Mouse (Mus musculus) limb, embryonic 11.5 days (tissue): ENCODE measurements around the gene Slit3. TPM values are rescaled to one million over a fixed set of nuclear protein-coding genes. Genes with fewer than 3 reads are reported as not detected.

Experiments used
- ATAC-seq: fragments of 200-750 bp; cut with Nextera tagmentation; 2 replicates; pipeline ENCODE4 v1.8.0; 2017; ENCODE audit warnings: low read depth; ENCODE audit not compliant: insufficient number of reproducible peaks, low FRiP score, low TSS enrichment
- DNase-seq: peaks from one replicate; pipeline ENCODE4 v3.0.0-alpha.2; 2015; ENCODE audit warnings: low spot score
- H3K27ac ChIP-seq: fragments of 300-500 bp; sonication (generic); replicated peaks from 2 replicates; pipeline ENCODE4 v1.5.1; 2014; ENCODE audit warnings: low read depth, mild to moderate bottlenecking, low read length
- H3K27me3 ChIP-seq: fragments of 300-500 bp; sonication (generic); 2 replicates; pipeline ENCODE4 v1.6.1; 2014; ENCODE audit warnings: mild to moderate bottlenecking, low read length, mixed read lengths; ENCODE audit not compliant: control insufficient read depth, insufficient read depth
- H3K36me3 ChIP-seq: fragments of 300-500 bp; sonication (generic); 2 replicates; pipeline ENCODE4 v1.6.1; 2014; ENCODE audit warnings: mild to moderate bottlenecking, low read length, moderate library complexity, mixed read lengths; ENCODE audit not compliant: control insufficient read depth, insufficient read depth
- H3K4me1 ChIP-seq: fragments of 300-500 bp; sonication (generic); 2 replicates; pipeline ENCODE4 v1.6.1; 2014; ENCODE audit warnings: low read length, mixed read lengths; ENCODE audit not compliant: control insufficient read depth, insufficient read depth
- H3K4me2 ChIP-seq: fragments of 300-500 bp; sonication (generic); 2 replicates; pipeline ENCODE4 v1.6.1; 2014; ENCODE audit warnings: low read depth, mild to moderate bottlenecking, moderate library complexity; ENCODE audit not compliant: severe bottlenecking
- H3K4me3 ChIP-seq: fragments of 300-500 bp; sonication (generic); 2 replicates; pipeline ENCODE4 v1.5.1; 2014; ENCODE audit warnings: low read depth, low read length
- H3K9ac ChIP-seq: fragments of 300-500 bp; sonication (generic); 2 replicates; pipeline ENCODE4 v1.6.1; 2014; ENCODE audit warnings: mild to moderate bottlenecking, low read length
- H3K9me3 ChIP-seq: fragments of 300-500 bp; sonication (generic); 2 replicates; pipeline ENCODE4 v1.6.1; 2016; ENCODE audit warnings: low read length; ENCODE audit not compliant: control insufficient read depth
- WGBS: fragments of 180-500 bp; shearing (Covaris S2); extraction: QIAGEN DNeasy Blood & Tissue Kit; methylation state at CpG from one replicate; pipeline ENCODE4 v1.1.7; 2014; 5-methylcytosine and 5-hydroxymethylcytosine counted together
- polyA plus RNA-seq: library from polyadenylated mRNA; unstranded; fragments of >200 nt; fragmentation: Nextera tagmentation; extraction: Ambion mirVana; gene quantifications from 2 replicates; pipeline ENCODE4 v1.2.1, GENCODE M21; 2014

Slit3 gene
- polyA plus RNA-seq, 1 experiment from 2014 or later, result 30.6 TPM

DNA sequence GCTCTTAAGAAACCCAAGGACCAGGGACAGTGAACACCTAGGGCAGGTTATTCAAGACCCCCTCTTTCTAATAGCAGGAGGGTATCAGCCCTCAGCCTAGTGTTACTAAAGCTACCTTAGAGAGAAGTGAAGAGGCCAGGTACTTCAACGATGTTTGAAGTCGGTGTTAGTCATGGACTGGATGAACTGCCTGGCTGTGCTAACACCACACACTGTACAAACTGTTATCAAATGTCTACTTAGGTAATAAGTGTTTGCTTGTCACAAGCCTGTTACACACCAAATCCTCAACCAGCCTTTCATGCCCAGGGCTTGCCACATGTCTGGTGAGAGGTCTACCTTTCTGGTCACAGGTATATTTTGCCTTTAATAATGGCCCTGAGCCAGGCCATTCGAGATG lies 153.0 kb downstream of the Slit3 start:
- ATAC-seq (no peak), DNase-seq (no peak)
- H3K4me1 ChIP-seq, result peaks cover 71% of the 10 kb centered on the region
- no peaks in the 10 kb centered on the region for H3K27me3 ChIP-seq
- H3K4me2 ChIP-seq, result no peak overlapping the region
- H3K4me3 ChIP-seq, result no peak overlapping the region
- 79% methylated on average over 3 of the region's 3 CpGs for WGBS
- H3K27ac ChIP-seq, result 0 out of 2 replicates have a peak overlapping the region, but pooled peaks have one; percentile 22
- no peaks in the 10 kb centered on the region for H3K36me3 ChIP-seq
- no peaks in the 10 kb centered on the region for H3K9me3 ChIP-seq
- H3K9ac ChIP-seq, result no peak overlapping the region

DNA sequence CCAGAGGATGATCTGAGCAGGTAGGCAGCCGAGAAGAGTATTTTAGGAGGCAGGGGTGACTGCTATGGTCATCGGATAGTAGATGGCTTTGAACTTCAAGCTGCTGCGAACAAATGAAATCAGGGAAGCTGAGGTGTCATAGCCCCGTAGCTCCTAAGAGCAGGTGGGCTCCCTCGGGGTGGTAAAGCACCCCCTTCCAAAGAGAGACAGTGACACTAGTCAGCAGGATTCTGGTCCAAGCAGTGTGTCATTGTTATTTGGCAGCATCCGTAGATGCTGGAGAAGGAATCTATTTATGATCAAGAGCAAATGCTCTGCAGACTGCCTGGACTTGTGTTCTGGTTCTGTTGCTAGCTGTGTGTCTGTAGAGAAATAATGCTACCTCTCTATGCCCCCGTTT lies 154.3 kb downstream of the Slit3 start:
- no peaks in the 10 kb centered on the region for H3K27me3 ChIP-seq
- WGBS, result 83% methylated on average over 7 of the region's 7 CpGs
- ATAC-seq (no peak), DNase-seq (no peak)
- no peaks in the 10 kb centered on the region for H3K9me3 ChIP-seq
- peaks cover 69% of the 10 kb centered on the region for H3K4me1 ChIP-seq
- no peak overlapping the region for H3K27ac ChIP-seq
- H3K4me3 ChIP-seq, result no peak overlapping the region
- no peak overlapping the region for H3K9ac ChIP-seq
- no peaks in the 10 kb centered on the region for H3K36me3 ChIP-seq
- H3K4me2 ChIP-seq, result no peak overlapping the region

DNA sequence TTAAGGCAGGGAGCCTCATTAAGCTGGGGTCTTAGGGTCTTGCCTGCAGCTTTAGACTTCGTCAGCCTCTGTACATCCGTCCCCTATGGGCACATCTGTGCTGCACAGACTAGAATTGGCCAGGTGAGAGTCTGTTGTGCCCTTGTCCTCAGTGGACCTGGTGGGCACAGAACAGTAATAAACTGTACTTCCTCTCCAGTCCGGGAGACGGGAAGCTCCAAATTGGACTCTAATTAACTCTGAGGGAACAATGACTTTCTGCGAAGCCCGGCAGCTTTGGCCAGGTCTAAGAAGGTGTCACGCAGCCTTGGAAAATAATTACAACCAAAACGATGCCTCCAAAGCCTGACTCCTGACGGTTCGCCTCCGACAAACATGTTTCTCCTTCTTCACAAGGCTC lies 155.0 kb downstream of the Slit3 start:
- H3K27ac ChIP-seq, result no peak overlapping the region
- no peaks in the 10 kb centered on the region for H3K9me3 ChIP-seq
- H3K4me2 ChIP-seq, result no peak overlapping the region
- no peak overlapping the region for H3K4me3 ChIP-seq
- 20% methylated on average over 11 of the region's 11 CpGs for WGBS
- DNase-seq (peak; percentile 50), ATAC-seq (0 out of 2 replicates have a peak, but pooled peaks have one; percentile 31)
- H3K27me3 ChIP-seq, result no peaks in the 10 kb centered on the region
- H3K9ac ChIP-seq, result no peak overlapping the region
- H3K4me1 ChIP-seq, result peaks cover 69% of the 10 kb centered on the region
- no peaks in the 10 kb centered on the region for H3K36me3 ChIP-seq

GRCm38 (mm10) chr11:35278128-35278769 lies 157.2 kb downstream of the Slit3 start:
- no peak overlapping the region for H3K27ac ChIP-seq
- no peaks in the 10 kb centered on the region for H3K9me3 ChIP-seq
- no peak overlapping the region for H3K4me3 ChIP-seq
- H3K36me3 ChIP-seq, result no peaks in the 10 kb centered on the region
- H3K9ac ChIP-seq, result no peak overlapping the region
- H3K27me3 ChIP-seq, result no peaks in the 10 kb centered on the region
- no peak overlapping the region for H3K4me2 ChIP-seq
- no peak for ATAC-seq
- 32% methylated on average over 16 of the region's 16 CpGs for WGBS
- peaks cover 54% of the 10 kb centered on the region for H3K4me1 ChIP-seq
- no peak for DNase-seq

GRCm38 (mm10) chr11:35280826-35281225 lies 159.8 kb downstream of the Slit3 start:
- Histone ChIP-seq H3K4me1 (peaks cover 37% of the 10 kb centered on the region), H3K4me2 (no peak overlapping the region), H3K4me3 (no peak overlapping the region), H3K36me3 (no peaks in the 10 kb centered on the region), H3K9me3 (no peaks in the 10 kb centered on the region), H3K27me3 (no peaks in the 10 kb centered on the region), H3K9ac (no peak overlapping the region), H3K27ac (no peak overlapping the region)
- ATAC-seq, result no peak
- 85% methylated on average over 6 of the region's 6 CpGs for WGBS
- no peak for DNase-seq

DNA sequence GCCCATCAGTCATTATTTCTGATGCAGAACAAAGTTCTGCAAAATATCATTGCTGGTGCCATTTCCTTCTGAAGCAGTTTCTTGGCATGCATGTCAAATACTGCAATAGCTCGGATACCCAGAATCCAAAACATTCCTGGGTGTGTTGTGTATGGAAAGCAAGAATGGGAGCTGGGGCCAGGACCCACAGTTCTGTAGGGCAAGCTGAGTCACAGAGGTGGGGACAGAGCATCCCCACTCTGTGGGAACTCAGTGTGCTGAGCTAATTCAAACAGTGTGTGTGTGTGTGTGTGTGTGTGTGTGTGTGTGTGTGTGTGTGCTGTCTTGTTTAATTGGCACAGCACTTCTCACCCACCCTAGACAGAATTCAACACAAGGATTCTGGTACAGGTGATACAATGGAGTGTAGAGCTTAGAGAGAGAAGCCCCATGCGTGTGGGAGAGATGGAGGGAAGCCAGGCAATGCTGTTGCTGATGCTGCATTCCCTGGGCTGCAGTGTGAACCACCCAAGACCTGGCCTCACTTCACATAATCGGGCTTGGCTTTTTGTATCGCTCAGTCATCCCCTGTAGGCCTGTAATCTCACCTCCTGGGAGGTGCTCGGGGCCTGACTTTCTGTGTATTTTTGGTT lies 161.1 kb downstream of the Slit3 start:
- H3K36me3 ChIP-seq, result no peaks in the 10 kb centered on the region
- no peak for ATAC-seq
- no peaks in the 10 kb centered on the region for H3K9me3 ChIP-seq
- H3K9ac ChIP-seq, result no peak overlapping the region
- peaks cover 25% of the 10 kb centered on the region for H3K4me1 ChIP-seq
- H3K27ac ChIP-seq, result no peak overlapping the region
- DNase-seq, result no peak
- no peak overlapping the region for H3K4me3 ChIP-seq
- H3K27me3 ChIP-seq, result no peaks in the 10 kb centered on the region
- WGBS, result 81% methylated on average over 5 of the region's 5 CpGs
- no peak overlapping the region for H3K4me2 ChIP-seq

DNA sequence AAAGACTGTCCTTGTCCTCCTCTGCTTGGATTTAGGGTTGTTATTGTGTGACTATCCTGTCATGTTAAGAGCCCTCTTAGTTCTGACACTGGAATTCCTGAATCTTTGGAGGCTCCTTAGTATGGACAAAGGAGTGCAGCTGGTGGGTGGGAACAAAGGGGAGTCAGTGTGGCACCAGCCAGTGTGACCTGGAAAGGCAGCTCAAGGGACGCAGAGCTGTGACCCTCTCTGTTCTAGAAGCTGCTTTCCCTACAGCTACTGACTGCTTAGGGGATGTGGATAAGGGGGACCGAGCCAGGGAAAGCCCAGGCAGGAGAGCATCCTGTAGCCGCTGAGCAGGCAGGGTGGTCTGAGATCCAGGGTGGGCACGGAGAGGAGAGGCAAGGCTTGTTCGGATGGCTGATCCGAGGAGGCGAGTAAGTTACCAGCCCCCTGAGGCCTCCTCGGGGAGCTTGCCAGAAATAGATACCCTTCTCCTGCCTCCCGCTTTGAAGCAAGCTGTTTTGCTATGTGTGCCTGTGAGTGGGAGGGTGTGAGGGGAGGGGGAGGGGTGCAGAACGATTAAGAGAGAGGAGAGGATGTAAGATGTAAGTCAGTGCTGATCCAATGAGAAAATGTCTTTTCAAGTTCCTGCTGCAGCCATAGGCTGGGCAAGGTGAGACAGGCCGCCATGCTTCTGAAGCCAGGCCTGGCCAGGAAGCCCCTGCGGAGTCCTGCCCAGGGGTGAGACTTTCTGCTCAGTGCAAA lies 162.0 kb downstream of the Slit3 start:
- Histone ChIP-seq H3K4me2 (0 out of 2 replicates have a peak overlapping the region, but pooled peaks have one; percentile 1), H3K4me3 (no peak overlapping the region), H3K4me1 (peaks cover 18% of the 10 kb centered on the region), H3K27me3 (no peaks in the 10 kb centered on the region), H3K36me3 (no peaks in the 10 kb centered on the region), H3K27ac (peak overlapping the region; percentile 53; the same call in 1 of the 2 replicates), H3K9ac (peak overlapping the region; percentile 41), H3K9me3 (no peaks in the 10 kb centered on the region; the same call in 1 of the 2 replicates)
- 15% methylated on average over 12 of the region's 12 CpGs for WGBS
- peak; percentile 52 for DNase-seq
- ATAC-seq, result 0 out of 2 replicates have a peak, but pooled peaks have one; percentile 49

DNA sequence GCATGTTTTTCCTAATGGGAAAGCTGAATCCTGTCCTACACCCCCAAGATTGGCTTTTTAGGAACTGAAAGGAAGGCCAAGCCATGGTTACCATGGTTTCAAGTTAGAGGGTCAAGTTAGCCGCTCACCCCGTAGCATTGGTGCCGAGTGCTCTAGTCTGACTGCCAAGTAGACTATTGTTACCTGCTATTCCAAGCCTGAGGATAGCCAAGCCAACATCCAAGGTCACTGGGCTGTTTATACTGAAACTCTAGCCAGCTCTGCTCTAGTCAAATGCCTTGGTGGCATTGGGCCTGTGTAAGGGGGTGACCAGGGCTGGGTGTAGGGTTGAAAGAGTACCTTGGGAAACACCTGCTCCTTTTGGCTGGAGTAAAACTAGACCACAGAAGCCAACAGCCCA lies 162.7 kb downstream of the Slit3 start:
- ATAC-seq, result no peak
- H3K4me1 ChIP-seq, result peaks cover 10% of the 10 kb centered on the region

More for the DNA sequence above, 162.7 kb downstream of the Slit3 start:
- no peak overlapping the region for H3K4me3 ChIP-seq
- no peaks in the 10 kb centered on the region for H3K27me3 ChIP-seq
- no peak overlapping the region for H3K9ac ChIP-seq
- no peak overlapping the region for H3K4me2 ChIP-seq
- WGBS, result 84% methylated on average over 3 of the region's 3 CpGs
- no peaks in the 10 kb centered on the region; the same call in 1 of the 2 replicates for H3K9me3 ChIP-seq
- DNase-seq, result no peak
- no peak overlapping the region for H3K27ac ChIP-seq
- no peaks in the 10 kb centered on the region for H3K36me3 ChIP-seq
